Mouse (Mus musculus): Measurements from ENCODE around the gene Bhlhe41.

DNA sequence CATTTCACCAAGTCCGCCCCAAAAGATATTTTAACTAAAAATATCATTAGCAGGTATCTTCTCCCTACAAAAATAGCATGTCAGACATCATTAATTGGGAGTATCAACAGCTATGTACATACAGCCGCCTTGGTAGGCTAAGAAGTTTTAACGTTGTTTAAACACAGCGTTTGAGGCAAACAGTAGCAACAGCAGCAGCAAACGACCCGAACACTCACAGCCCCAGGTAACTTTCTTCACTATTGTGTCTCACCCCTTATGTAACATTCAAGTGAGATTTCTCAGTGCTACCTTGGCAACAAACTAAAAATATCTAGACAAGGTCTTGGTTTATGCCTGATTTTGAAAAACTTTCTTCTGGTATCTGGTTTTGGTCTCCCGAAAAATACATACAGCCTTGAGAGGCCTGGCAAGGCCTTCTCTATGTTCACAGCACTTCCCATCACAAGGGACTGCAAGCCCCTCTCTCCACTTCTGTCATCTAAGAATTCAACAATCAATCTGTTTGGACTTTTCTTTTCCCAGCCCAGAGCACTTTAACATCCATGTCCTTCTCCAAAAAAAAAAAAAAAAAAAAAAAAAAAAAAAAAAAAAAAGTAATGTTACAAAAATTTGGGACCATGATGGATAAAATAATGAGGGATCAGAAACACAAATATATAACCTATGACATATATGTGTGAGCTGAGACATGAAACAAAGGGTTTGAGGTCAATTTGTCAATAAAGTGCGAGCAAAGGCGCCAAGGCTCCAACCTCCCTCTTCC is 3.7 kb downstream of the Bhlhe41 start:
- no peak for TF ChIP-seq EP300 (IDR thresholded peaks at IDR 0.05; ENCODE audit: low read depth)
- TF ChIP-seq CTCF (IDR thresholded peaks at IDR 0.05; ENCODE audit: low read depth), result no peak
